Mouse (Mus musculus): Measurements from ENCODE around the gene Grb10. TPM values are rescaled to one million over a fixed set of nuclear protein-coding genes. Genes with fewer than 3 reads are reported as not detected.
A peak's percentile ranks its signal among the peaks of the same experiment; 100 is the strongest.

Gene Grb10
- polyA plus RNA-seq, 1 experiment from 2014 or later, result 121 TPM

DNA sequence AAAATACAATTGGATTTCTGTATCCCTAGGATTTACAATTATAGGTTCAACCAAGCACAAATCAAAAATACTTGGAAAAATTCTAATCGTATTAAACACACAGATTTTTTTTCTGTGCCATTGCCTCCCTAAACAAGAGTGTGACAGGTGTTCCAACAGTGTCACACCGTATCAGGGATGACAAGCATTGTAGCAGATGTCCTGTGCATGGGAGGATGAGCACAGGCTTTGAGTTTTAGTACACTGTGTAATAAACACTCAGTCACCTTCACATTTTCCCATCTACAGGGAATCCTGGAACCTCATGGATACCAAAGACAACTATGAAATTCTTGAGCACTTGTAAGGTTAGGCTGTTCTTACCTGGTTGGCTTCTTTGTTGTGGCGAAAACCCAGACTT lies 51.2 kb downstream of the Grb10 start:
- H3K27me3 ChIP-seq (ENCODE audit: insufficient read depth, low read length), result no peaks in the 10 kb centered on the region
- H3K9me3 ChIP-seq (ENCODE audit: low read length), result no peaks in the 10 kb centered on the region
- TF ChIP-seq CTCF (IDR thresholded peaks at IDR 0.05; ENCODE audit: low read depth) (no peak), EP300 (IDR thresholded peaks at IDR 0.05; ENCODE audit: low read depth) (no peak)
- no peak overlapping the region for H3K4me3 ChIP-seq (ENCODE audit: low read depth, low read length)
- WGBS (ENCODE audit: insufficient replicate concordance), result 82% methylated on average over 3 of the region's 3 CpGs
- no peak overlapping the region for H3K9ac ChIP-seq (replicated peaks)
- no peaks in the 10 kb centered on the region for H3K4me1 ChIP-seq (ENCODE audit: insufficient read depth)
- DNase-seq (no peak), ATAC-seq (no peak)
- 0 out of 2 replicates have a peak, but pooled peaks cover 2% of the 10 kb centered on the region for H3K36me3 ChIP-seq (replicated peaks; ENCODE audit: insufficient read depth, low read length)
- no peak overlapping the region for H3K4me2 ChIP-seq (ENCODE audit: low read depth, low read length)
- H3K27ac ChIP-seq (ENCODE audit: low read depth), result no peak overlapping the region

DNA sequence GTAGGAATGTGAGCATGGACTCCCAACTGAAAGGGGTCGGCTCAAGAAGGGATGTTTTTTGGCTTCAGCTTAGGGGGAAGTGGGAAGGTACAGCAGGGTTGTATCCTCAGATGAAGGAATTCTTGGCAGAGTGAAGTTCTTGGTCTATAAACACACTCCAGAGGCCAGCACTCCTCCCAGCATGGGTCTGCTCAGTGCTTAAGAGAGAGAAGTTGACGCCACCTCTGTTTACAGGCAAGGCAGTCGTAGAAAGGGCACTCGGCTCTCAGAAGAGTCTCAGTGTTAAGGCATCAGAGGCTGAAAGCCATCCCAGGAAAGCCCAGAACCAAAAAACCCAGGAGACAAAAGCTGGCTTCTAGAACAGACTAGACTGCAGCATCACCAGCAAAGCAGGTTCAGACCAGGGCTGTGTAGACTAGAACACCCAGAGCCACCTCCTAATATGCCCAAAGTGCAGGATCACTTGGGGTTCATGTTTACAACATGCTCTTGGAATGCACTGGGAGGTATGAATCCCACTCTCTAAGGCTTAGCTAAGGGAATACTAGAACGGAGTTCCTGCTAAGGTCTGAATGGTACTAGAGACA lies 59.8 kb downstream of the Grb10 start:
- TF ChIP-seq EP300 (IDR thresholded peaks at IDR 0.05; ENCODE audit: low read depth) (no peak), CTCF (IDR thresholded peaks at IDR 0.05; ENCODE audit: low read depth) (no peak)
- DNase-seq, result no peak
- H3K4me3 ChIP-seq (ENCODE audit: low read depth, low read length), result no peak overlapping the region
- ATAC-seq, result peak; percentile 19; the same call in 1 of the 2 replicates
- no peaks in the 10 kb centered on the region for H3K9me3 ChIP-seq (ENCODE audit: low read length)
- 0 out of 2 replicates have a peak, but pooled peaks cover 2% of the 10 kb centered on the region for H3K36me3 ChIP-seq (replicated peaks; ENCODE audit: insufficient read depth, low read length)
- H3K27me3 ChIP-seq (ENCODE audit: insufficient read depth, low read length), result no peaks in the 10 kb centered on the region
- no peaks in the 10 kb centered on the region for H3K4me1 ChIP-seq (ENCODE audit: insufficient read depth)
- WGBS (ENCODE audit: insufficient replicate concordance), result 65% methylated on average over 5 of the region's 5 CpGs
- H3K9ac ChIP-seq (replicated peaks), result no peak overlapping the region
- H3K27ac ChIP-seq (ENCODE audit: low read depth), result no peak overlapping the region
- no peak overlapping the region for H3K4me2 ChIP-seq (ENCODE audit: low read depth, low read length)

DNA sequence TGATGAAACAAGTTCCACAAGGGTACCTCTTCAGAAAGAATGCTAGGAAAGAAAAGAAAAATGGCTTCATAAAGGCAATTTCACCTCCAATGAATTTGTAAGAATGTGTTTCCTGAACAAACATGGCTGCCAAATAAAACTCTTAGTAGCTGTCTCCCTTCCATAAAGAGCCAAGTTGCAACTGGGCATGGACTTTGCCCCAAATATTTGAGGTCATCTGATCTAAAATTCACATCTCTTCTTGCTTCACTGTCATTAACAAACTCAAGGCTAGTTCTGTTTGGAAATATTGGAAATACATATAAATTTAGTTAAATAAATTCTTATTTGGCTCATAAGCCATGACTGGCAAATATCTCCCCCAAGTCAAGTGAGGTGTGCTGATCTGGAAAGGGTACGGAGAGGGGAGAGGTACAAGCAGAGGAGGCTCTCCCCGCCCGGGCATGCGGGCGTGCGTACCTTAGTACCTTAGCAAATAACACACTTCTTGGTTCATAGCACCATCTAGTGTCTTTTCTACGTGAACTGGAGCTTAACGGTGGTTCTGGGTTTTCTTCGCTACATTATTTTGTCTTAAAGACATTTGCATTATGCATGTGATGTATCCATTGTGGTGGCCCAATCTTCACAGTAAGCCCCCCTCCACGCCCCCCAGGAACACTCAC lies 63.8 kb downstream of the Grb10 start:
- 28% methylated on average over 10 of the region's 10 CpGs for WGBS (ENCODE audit: insufficient replicate concordance)
- no peak overlapping the region for H3K4me2 ChIP-seq (ENCODE audit: low read depth, low read length)

DNA sequence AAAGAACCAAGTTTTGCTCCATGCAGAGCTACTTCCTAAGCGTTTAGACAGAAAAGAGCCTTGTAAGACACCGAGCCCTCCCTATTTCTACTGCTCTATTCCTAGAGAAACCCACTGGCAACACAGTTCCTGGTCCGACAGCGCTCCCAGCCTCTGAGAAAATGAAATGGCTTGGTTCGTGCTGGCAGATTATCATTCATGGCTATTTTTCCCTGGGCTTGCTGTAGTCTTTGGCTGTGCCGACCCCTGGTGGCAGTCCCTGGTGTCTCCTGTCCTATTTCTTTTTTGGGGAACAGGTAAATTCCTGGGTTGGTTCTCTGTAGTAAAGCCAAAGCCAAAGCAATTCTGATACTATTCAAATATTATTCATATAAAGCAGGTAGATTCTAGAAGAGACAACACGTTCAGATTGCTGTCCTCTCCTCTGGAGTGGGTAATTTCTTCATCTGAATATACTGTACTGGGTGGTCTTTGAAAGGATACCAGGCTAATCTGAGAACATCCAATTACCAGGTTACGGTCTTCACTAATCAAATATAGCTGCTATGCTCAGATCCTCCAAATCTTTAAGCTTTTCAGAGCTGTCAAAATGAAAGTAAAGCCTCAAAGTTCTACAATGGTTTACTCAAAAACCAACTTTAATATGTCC lies 65.0 kb downstream of the Grb10 start:
- H3K9me3 ChIP-seq (ENCODE audit: low read length), result no peaks in the 10 kb centered on the region
- WGBS (ENCODE audit: insufficient replicate concordance), result 42% methylated on average over 8 of the region's 8 CpGs
- ATAC-seq, result peak; percentile 71
- no peaks in the 10 kb centered on the region for H3K27me3 ChIP-seq (ENCODE audit: insufficient read depth, low read length)
- peak; percentile 85 for DNase-seq
- no peak overlapping the region for H3K9ac ChIP-seq (replicated peaks)
- no peaks in the 10 kb centered on the region for H3K4me1 ChIP-seq (ENCODE audit: insufficient read depth)
- no peak overlapping the region for H3K27ac ChIP-seq (ENCODE audit: low read depth)
- TF ChIP-seq EP300 (IDR thresholded peaks at IDR 0.05; ENCODE audit: low read depth) (no peak), CTCF (IDR thresholded peaks at IDR 0.05; ENCODE audit: low read depth) (peak; percentile 89)
- no peak overlapping the region for H3K4me2 ChIP-seq (ENCODE audit: low read depth, low read length)
- H3K4me3 ChIP-seq (ENCODE audit: low read depth, low read length), result no peak overlapping the region
- peaks cover 3% of the 10 kb centered on the region; the same call in 1 of the 2 replicates for H3K36me3 ChIP-seq (replicated peaks; ENCODE audit: insufficient read depth, low read length)

More for the DNA sequence above, 63.8 kb downstream of the Grb10 start:
- Histone ChIP-seq H3K4me1 (ENCODE audit: insufficient read depth) (no peaks in the 10 kb centered on the region), H3K4me3 (ENCODE audit: low read depth, low read length) (no peak overlapping the region), H3K9ac (replicated peaks) (no peak overlapping the region), H3K9me3 (ENCODE audit: low read length) (no peaks in the 10 kb centered on the region), H3K27me3 (ENCODE audit: insufficient read depth, low read length) (no peaks in the 10 kb centered on the region), H3K27ac (ENCODE audit: low read depth) (no peak overlapping the region), H3K36me3 (replicated peaks; ENCODE audit: insufficient read depth, low read length) (peaks cover 3% of the 10 kb centered on the region; the same call in 1 of the 2 replicates)
- no peak for TF ChIP-seq EP300 (IDR thresholded peaks at IDR 0.05; ENCODE audit: low read depth)
- TF ChIP-seq CTCF (IDR thresholded peaks at IDR 0.05; ENCODE audit: low read depth), result peak; percentile 75
- no peak for DNase-seq
- ATAC-seq, result no peak

DNA sequence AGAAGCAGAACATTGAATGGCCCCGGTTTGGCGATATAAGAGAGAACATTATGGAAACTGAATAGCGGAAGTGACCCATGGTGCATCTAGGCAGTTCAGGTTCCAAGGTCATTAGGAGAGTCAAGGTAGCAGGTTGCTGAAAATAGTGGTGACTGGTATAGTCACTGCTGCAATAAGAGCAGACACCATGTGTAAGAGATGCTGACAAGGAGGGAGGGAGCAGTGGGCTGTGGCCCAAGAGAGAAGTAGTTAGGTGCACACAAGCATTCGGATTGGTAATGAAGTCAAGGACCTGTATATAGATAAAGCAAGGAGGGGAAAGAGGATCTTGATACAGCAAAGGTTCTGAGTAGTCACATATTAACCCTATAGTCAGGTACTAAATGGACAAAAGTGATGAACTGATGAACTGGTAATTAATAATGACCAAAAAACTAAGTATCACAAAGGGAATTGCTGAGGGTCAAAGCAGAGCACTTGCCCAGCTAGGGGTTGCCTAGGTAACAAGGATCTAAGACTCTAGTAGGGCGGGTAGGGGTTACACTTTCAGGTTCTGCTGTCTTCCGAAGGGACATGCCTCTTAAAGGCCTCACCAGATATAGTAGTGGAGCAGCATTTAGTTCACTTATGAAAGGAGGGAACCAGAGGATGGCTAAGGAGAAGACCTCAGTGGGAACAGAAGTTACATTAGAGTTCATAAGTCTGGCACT lies 65.9 kb downstream of the Grb10 start:
- DNase-seq, result no peak
- Histone ChIP-seq H3K9ac (replicated peaks) (no peak overlapping the region), H3K36me3 (replicated peaks; ENCODE audit: insufficient read depth, low read length) (peaks cover 3% of the 10 kb centered on the region; the same call in 1 of the 2 replicates), H3K27me3 (ENCODE audit: insufficient read depth, low read length) (no peaks in the 10 kb centered on the region), H3K4me2 (ENCODE audit: low read depth, low read length) (no peak overlapping the region), H3K9me3 (ENCODE audit: low read length) (no peaks in the 10 kb centered on the region), H3K4me1 (ENCODE audit: insufficient read depth) (no peaks in the 10 kb centered on the region), H3K27ac (ENCODE audit: low read depth) (no peak overlapping the region), H3K4me3 (ENCODE audit: low read depth, low read length) (no peak overlapping the region)
- 87% methylated on average over 6 of the region's 6 CpGs for WGBS (ENCODE audit: insufficient replicate concordance)
- TF ChIP-seq EP300 (IDR thresholded peaks at IDR 0.05; ENCODE audit: low read depth) (no peak), CTCF (IDR thresholded peaks at IDR 0.05; ENCODE audit: low read depth) (no peak)
- ATAC-seq, result no peak

DNA sequence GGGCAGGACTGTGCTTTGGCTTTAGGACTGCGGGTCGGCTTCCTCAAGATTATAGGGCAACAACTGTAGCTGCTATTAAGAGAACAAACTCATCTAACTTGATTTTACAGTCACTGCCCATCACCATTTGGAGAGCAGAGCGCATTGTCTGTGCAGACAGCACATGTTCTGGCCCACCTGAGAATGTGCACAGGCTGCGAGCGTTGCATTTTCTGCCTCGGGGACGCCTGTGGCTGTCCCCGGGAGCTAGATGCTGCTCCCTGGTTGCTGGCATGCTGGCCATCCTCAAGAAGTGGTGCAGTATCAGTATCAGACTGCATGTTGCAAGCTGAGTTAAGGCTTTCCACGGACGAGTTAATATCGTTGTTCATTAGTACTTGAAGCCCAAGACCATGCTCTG lies 68.2 kb downstream of the Grb10 start:
- no peak for DNase-seq
- 90% methylated on average over 11 of the region's 11 CpGs for WGBS (ENCODE audit: insufficient replicate concordance)

More for the DNA sequence above, 68.2 kb downstream of the Grb10 start:
- Histone ChIP-seq H3K27me3 (ENCODE audit: insufficient read depth, low read length) (no peaks in the 10 kb centered on the region), H3K9ac (replicated peaks) (no peak overlapping the region), H3K4me2 (ENCODE audit: low read depth, low read length) (no peak overlapping the region), H3K27ac (ENCODE audit: low read depth) (no peak overlapping the region), H3K4me3 (ENCODE audit: low read depth, low read length) (no peak overlapping the region), H3K36me3 (replicated peaks; ENCODE audit: insufficient read depth, low read length) (peaks cover 3% of the 10 kb centered on the region; the same call in 1 of the 2 replicates), H3K9me3 (ENCODE audit: low read length) (no peaks in the 10 kb centered on the region), H3K4me1 (ENCODE audit: insufficient read depth) (peaks cover 11% of the 10 kb centered on the region)
- no peak for TF ChIP-seq CTCF (IDR thresholded peaks at IDR 0.05; ENCODE audit: low read depth)
- TF ChIP-seq EP300 (IDR thresholded peaks at IDR 0.05; ENCODE audit: low read depth), result no peak
- no peak for ATAC-seq

Data from liver, postnatal 0 days (tissue).